Mouse (Mus musculus): ENCODE results near the gene Lipi.
A peak's percentile ranks its signal among the peaks of the same experiment; 100 is the strongest.

Lipi gene

GRCm38 (mm10) chr16:75585961-75586360 lies at the start of gene Lipi:
Gene Lipi, minus strand, starts transcription at chr16:75586061.
- DNase-seq (ENCODE audit: low spot score): no peak

- no peak for DNase-seq (ENCODE audit: low spot score)
Measured at GRCm38 (mm10) chr16:75627862-75628261, 42.0 kb upstream of the Lipi start.

- no peak for DNase-seq (ENCODE audit: low spot score)
Measured at GRCm38 (mm10) chr16:75617651-75618349, 31.9 kb upstream of the Lipi start.

- no peak for DNase-seq (ENCODE audit: low spot score)
Measured at GRCm38 (mm10) chr16:75612561-75612960, 26.7 kb upstream of the Lipi start.

- DNase-seq (ENCODE audit: low spot score): no peak
Measured at GRCm38 (mm10) chr16:75606415-75606814, 20.6 kb upstream of the Lipi start.

GRCm38 (mm10) chr16:75593501-75594183 lies 7.8 kb upstream of the Lipi start:
- DNase-seq (ENCODE audit: low spot score): no peak

- DNase-seq (ENCODE audit: low spot score): peak; percentile 61
Measured at GRCm38 (mm10) chr16:75592671-75593500, 7.0 kb upstream of the Lipi start, which contains the start of gene Rbm11. Gene Rbm11, plus strand, starts transcription at chr16:75592844.

GRCm38 (mm10) chr16:75586466-75586865 lies 605 bp upstream of the Lipi start:
- no peak for DNase-seq (ENCODE audit: low spot score)

- no peak for DNase-seq (ENCODE audit: low spot score)
Measured at GRCm38 (mm10) chr16:75582279-75582678, 3.6 kb downstream of the Lipi start.

GRCm38 (mm10) chr16:75562910-75563309 lies 23.0 kb downstream of the Lipi start:
- no peak for DNase-seq (ENCODE audit: low spot score)

GRCm38 (mm10) chr16:75545310-75545709 lies 40.6 kb downstream of the Lipi start:
- DNase-seq (ENCODE audit: low spot score): no peak

- DNase-seq (ENCODE audit: low spot score): no peak
Measured at GRCm38 (mm10) chr16:75537784-75538565, 47.9 kb downstream of the Lipi start.

GRCm38 (mm10) chr16:75531705-75532104 lies 54.2 kb downstream of the Lipi start:
- DNase-seq (ENCODE audit: low spot score): no peak

- no peak for DNase-seq (ENCODE audit: low spot score)
Measured at GRCm38 (mm10) chr16:75496568-75496967, 89.3 kb downstream of the Lipi start.

Data from T-cell, adult 2 months (primary cell).